Mouse (Mus musculus) liver, embryonic 11.5 days (tissue): ENCODE measurements at regions not wholly inside any gene's neighbourhood (a gene's known extent, or its start where the extent isn't known, plus 50 kb on each side); places are given as distances from the start of the nearest gene placed in this dataset.
A peak's percentile ranks its signal among the peaks of the same experiment; 100 is the strongest.

Source experiments
- ATAC-seq: fragments of 200-750 bp; cut with Nextera tagmentation; replicated peaks from 2 replicates; pipeline ENCODE4 v1.8.0; 2017; ENCODE audit warnings: moderate number of reproducible peaks, mild to moderate bottlenecking, moderate TSS enrichment, moderate library complexity; ENCODE audit not compliant: low FRiP score
- DNase-seq: peaks from one replicate; pipeline ENCODE4 v3.0.0-alpha.2; 2017; ENCODE audit warnings: low spot score
- H3K27ac ChIP-seq: fragments of 300-500 bp; sonication (generic); 2 replicates; pipeline ENCODE4 v1.5.1; 2014; ENCODE audit warnings: mild to moderate bottlenecking, low read depth, low read length, control low read depth
- H3K27me3 ChIP-seq: fragments of 300-500 bp; sonication (generic); replicated peaks from 2 replicates; pipeline ENCODE4 v1.6.1; 2014; ENCODE audit warnings: low read length, mixed read lengths; ENCODE audit not compliant: control insufficient read depth, insufficient read depth
- H3K36me3 ChIP-seq: fragments of 300-500 bp; sonication (generic); 2 replicates; pipeline ENCODE4 v1.6.1; 2014; ENCODE audit warnings: mild to moderate bottlenecking, low read length, moderate library complexity, mixed read lengths; ENCODE audit not compliant: control insufficient read depth, insufficient read depth
- H3K4me1 ChIP-seq: fragments of 300-500 bp; sonication (generic); replicated peaks from 2 replicates; pipeline ENCODE4 v1.6.1; 2014; ENCODE audit warnings: low read length, mixed read lengths; ENCODE audit not compliant: control insufficient read depth, insufficient read depth
- H3K4me2 ChIP-seq: fragments of 300-500 bp; sonication (generic); 2 replicates; pipeline ENCODE4 v1.6.1; 2014; ENCODE audit warnings: mild to moderate bottlenecking, control low read depth, moderate library complexity
- H3K4me3 ChIP-seq: fragments of 300-500 bp; sonication (generic); 2 replicates; pipeline ENCODE4 v1.5.1; 2014; ENCODE audit warnings: low read depth, low read length, control low read depth
- H3K9ac ChIP-seq: fragments of 300-500 bp; sonication (generic); 2 replicates; pipeline ENCODE4 v1.6.1; 2014; ENCODE audit warnings: low read depth, low read length, control low read depth
- H3K9me3 ChIP-seq: fragments of 300-500 bp; sonication (generic); 2 replicates; pipeline ENCODE4 v1.6.1; 2016; ENCODE audit warnings: low read length, inconsistent platforms, mixed read lengths; ENCODE audit not compliant: control insufficient read depth
- WGBS: fragments of 180-500 bp; shearing (Covaris S2); extraction: QIAGEN DNeasy Blood & Tissue Kit; methylation state at CpG from one replicate; pipeline ENCODE4 v1.1.7; 2014; 5-methylcytosine and 5-hydroxymethylcytosine counted together

DNA sequence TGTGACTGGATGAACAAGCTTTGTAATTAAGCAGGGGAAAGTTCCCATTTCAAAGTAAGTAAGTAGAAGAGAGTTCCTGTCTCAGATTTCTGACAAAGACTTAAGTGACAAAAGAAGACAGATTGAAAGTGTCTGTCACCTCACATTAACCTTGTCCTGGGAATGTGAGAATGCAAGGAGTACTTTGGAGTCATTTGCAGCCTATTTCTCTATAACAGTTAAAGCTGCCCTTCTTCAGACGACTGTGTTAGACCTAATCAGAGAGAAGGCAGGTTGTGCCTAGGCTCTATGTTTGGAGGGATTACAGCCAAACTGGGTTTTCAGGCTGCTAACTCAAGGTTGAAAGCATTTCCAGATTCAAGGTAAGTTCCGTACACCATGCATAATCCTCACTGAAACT, 446.5 kb downstream of the Pdgfc start:
- Histone ChIP-seq H3K27me3 (no peaks in the 10 kb centered on the region), H3K9me3 (no peaks in the 10 kb centered on the region), H3K27ac (no peak overlapping the region), H3K4me3 (no peak overlapping the region), H3K4me2 (no peak overlapping the region), H3K36me3 (no peaks in the 10 kb centered on the region), H3K9ac (no peak overlapping the region), H3K4me1 (no peaks in the 10 kb centered on the region)
- no peak for DNase-seq
- WGBS: 64% methylated on average over 2 of the region's 2 CpGs
- ATAC-seq: no peak

DNA sequence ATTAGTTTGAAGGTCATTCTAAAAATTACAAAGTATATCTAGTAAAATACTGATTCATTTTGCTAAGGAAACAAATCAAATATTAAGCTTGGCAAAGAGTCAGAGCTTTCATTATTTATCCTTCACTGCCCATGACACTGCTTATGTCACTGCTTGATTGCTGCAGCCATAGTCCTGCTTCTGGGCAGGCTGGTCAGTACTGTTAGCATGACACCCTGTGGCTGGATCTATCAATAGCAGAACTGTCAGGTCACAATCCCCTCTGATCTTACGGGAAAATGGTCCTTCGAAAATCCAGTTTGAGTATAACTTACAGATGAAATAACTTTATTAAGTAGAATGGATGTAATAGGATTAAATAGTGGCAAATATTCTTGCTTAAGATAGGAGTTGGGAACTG, 447.1 kb downstream of the Pdgfc start:
- ATAC-seq (no peak), DNase-seq (no peak)
- H3K9me3 ChIP-seq: no peaks in the 10 kb centered on the region
- H3K4me3 ChIP-seq: no peak overlapping the region
- 58% methylated on average over 2 of the region's 2 CpGs for WGBS
- H3K4me2 ChIP-seq: no peak overlapping the region
- no peaks in the 10 kb centered on the region for H3K4me1 ChIP-seq
- H3K27ac ChIP-seq: no peak overlapping the region
- H3K9ac ChIP-seq: no peak overlapping the region
- H3K27me3 ChIP-seq: no peaks in the 10 kb centered on the region
- no peaks in the 10 kb centered on the region for H3K36me3 ChIP-seq

DNA sequence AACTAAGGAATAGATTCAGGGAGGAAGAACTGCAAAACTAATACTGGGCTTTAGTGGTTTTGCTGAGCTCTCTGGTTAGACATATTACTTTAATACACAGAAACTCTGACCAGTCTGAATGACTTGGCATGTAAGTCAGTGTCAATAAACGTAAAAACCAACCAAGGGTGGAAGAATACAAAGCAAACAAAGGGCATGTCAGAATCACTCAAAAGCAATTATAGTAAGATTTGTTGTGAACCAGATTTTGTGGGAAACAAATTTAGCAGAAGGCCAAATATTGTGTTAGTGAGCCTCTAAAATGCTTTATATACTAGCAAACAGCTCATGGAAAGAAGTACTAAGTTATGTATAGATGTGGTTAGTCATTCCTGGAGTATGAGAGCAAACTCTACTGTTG, 427.1 kb upstream of the Ctso start:
- H3K27me3 ChIP-seq: no peaks in the 10 kb centered on the region
- H3K36me3 ChIP-seq: no peaks in the 10 kb centered on the region
- no peak for DNase-seq
- no peak overlapping the region for H3K9ac ChIP-seq
- 80% methylated on average over 1 of the region's 1 CpGs for WGBS
- no peak overlapping the region for H3K27ac ChIP-seq
- no peak overlapping the region for H3K4me3 ChIP-seq
- no peaks in the 10 kb centered on the region for H3K9me3 ChIP-seq
- H3K4me1 ChIP-seq: no peaks in the 10 kb centered on the region
- H3K4me2 ChIP-seq: no peak overlapping the region
- no peak for ATAC-seq

DNA sequence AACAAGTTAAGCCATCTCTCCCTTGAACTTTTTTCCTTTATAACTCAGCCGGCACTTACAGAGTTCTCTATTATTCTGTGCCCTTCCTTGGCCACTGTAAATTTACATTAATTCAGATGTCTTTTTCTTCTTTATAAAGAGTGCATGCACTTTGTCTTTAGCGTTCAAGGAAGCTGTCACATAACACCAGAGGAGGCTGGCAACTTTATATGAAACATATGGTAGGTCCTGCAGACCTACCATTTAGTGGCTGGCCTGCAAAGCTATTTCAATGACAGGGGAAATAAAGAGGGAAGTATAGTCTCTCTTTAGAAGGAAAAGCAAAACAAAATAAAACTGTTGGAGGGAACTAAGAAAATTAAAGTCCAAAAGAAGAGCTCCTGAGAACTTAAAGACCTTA, 423.8 kb upstream of the Ctso start:
- 58% methylated on average over 2 of the region's 2 CpGs for WGBS
- ATAC-seq (no peak), DNase-seq (no peak)
- Histone ChIP-seq H3K27me3 (no peaks in the 10 kb centered on the region), H3K4me3 (no peak overlapping the region), H3K9ac (no peak overlapping the region), H3K27ac (no peak overlapping the region), H3K4me2 (no peak overlapping the region), H3K4me1 (no peaks in the 10 kb centered on the region), H3K9me3 (no peaks in the 10 kb centered on the region), H3K36me3 (no peaks in the 10 kb centered on the region)

DNA sequence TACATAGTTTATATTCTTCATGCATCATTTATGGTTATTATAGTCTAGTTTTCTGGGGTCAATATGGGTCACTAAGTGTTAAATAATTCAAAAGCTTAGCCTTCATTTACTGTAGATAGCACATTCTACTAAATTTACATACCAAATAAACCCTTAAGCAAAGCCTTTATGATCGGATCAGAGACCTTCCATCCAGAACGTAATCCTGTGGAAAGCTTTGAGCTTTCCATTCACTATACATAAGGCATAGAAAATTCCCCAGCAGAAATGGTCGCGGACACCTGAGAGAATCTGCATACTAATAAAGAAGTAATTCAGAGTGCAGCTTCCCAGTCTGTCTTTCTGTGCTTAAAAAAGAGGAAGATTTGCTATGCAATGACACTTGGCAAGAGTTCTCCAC, 410.6 kb upstream of the Ctso start:
- H3K36me3 ChIP-seq: no peaks in the 10 kb centered on the region
- no peaks in the 10 kb centered on the region for H3K9me3 ChIP-seq
- no peaks in the 10 kb centered on the region for H3K27me3 ChIP-seq
- H3K9ac ChIP-seq: no peak overlapping the region
- no peak overlapping the region for H3K27ac ChIP-seq
- 77% methylated on average over 4 of the region's 4 CpGs for WGBS
- H3K4me3 ChIP-seq: no peak overlapping the region
- H3K4me1 ChIP-seq: no peaks in the 10 kb centered on the region
- H3K4me2 ChIP-seq: no peak overlapping the region
- DNase-seq (no peak), ATAC-seq (no peak)

DNA sequence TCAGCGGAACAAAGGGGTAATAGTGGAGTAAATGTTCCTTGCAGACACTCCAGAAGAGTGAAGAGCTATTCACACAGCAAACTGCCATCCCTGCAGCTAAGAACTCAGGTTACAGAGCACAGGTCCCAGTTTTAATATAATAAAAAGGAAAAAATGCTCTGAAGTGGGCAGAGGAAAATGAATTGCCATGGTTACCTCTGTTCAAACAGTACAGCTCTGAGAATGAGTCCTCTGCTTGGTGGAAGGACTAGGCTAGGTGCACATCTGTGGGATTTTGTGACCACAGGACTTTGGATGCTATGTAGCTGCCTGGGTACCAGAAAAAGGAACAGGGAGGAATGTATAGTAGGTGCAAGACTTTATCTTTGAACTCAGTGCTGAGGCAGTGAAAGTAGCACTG, 401.5 kb upstream of the Ctso start:
- Histone ChIP-seq H3K9me3 (no peaks in the 10 kb centered on the region), H3K36me3 (no peaks in the 10 kb centered on the region), H3K4me2 (no peak overlapping the region), H3K4me1 (peaks cover 3% of the 10 kb centered on the region), H3K27ac (no peak overlapping the region), H3K9ac (no peak overlapping the region), H3K27me3 (no peaks in the 10 kb centered on the region), H3K4me3 (no peak overlapping the region)
- DNase-seq (no peak), ATAC-seq (no peak)
- WGBS: 93% methylated on average over 1 of the region's 1 CpGs

DNA sequence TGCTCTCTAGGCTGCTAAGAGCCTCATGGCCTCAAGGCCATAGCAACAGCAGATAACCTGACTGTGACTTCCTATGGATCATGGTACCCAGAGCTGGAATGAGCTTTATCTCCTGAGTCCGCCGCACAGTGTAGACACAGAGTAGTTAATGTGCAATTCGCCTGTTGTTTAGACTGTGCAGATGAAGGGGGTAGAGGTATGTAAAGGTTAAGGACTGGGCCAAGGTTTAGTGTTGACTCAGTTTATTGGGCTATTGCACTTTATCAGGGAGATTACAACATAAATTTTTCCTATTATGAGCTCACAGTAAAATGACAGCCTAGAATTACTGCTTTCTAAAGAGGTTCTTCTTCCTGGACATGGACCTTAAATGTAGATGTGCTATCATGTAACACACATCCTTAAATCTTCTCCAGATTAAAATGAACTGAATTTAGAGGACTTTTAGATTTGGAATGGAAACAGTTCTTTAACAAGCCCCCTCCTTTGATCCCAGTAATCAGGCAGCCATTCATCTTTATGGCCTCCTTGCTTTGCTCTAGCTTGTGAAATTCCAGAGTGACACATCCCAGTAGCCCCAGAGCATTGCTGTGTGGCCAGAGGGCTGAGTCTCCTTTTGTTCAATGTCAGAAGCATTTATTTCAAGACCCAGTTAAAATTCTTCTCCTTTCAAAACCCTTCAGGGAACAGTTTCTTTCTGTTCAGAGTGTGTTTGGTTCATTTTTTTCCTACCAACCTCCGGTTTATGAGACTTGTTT, 396.8 kb upstream of the Ctso start:
- no peak overlapping the region for H3K27ac ChIP-seq
- DNase-seq (no peak), ATAC-seq (0 out of 2 replicates have a peak, but pooled peaks have one; percentile 49)

DNA sequence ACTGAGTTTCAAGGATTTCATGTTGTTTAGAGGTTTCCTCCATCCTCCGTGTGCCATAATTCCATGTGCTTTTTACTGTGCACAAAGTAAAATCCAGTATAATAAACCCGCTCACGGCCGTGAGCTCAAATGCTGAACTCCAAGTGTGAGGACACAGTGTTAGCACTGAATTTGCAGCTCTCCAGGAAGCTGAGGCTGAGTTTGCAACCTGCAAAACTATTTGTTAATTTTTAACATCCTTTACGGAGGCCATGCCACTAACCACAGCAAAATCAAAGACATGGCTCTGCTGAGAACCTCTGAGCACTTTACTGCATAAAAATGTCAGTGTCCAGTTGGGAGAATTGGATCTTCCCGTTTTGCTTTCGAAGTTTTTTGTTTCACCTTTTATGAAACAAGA, 377.6 kb upstream of the Ctso start:
- DNase-seq (no peak), ATAC-seq (no peak)
- Histone ChIP-seq H3K36me3 (no peaks in the 10 kb centered on the region), H3K27ac (no peak overlapping the region), H3K4me1 (no peaks in the 10 kb centered on the region), H3K9me3 (no peaks in the 10 kb centered on the region), H3K4me2 (no peak overlapping the region), H3K4me3 (no peak overlapping the region), H3K27me3 (no peaks in the 10 kb centered on the region), H3K9ac (no peak overlapping the region)
- WGBS: 72% methylated on average over 7 of the region's 7 CpGs

More for the DNA sequence above, 396.8 kb upstream of the Ctso start:
- Histone ChIP-seq H3K9me3 (no peaks in the 10 kb centered on the region), H3K4me1 (peaks cover 3% of the 10 kb centered on the region), H3K4me3 (no peak overlapping the region), H3K36me3 (no peaks in the 10 kb centered on the region), H3K27me3 (no peaks in the 10 kb centered on the region), H3K9ac (no peak overlapping the region), H3K4me2 (no peak overlapping the region)
- WGBS: 58% methylated on average over 4 of the region's 4 CpGs

DNA sequence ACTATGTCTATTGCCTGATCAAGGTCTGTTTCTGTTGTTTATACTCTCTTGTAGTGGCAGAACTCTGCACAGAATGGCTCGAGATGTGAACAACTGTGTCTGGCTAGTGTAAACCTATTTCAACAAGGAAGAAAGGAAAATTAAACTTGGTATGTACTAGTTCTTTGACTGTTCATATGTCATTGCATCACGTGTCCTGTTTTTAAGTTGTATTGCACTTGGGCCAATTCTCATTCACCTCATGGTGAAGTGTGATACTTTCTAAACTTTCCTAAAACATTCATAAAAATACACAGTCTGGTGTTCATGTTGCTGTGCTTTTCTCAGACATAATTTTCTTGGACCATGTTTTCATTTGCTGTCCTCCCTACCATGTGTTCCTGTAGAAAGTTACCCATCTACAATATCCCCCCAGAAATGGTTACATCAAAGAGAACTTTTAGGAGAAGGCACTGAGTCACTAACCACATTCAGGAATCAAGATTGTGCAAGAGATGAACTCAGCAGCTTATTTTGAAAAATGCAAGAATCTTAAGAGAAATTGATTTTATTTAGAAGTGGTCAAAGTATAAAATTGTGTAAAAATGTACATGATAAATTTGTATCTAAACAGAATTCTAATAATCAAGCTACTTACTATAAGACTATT, 369.7 kb upstream of the Ctso start:
- DNase-seq (no peak), ATAC-seq (no peak)
- Histone ChIP-seq H3K36me3 (no peaks in the 10 kb centered on the region), H3K4me1 (no peaks in the 10 kb centered on the region), H3K27ac (no peak overlapping the region), H3K9ac (no peak overlapping the region), H3K27me3 (no peaks in the 10 kb centered on the region), H3K4me3 (no peak overlapping the region), H3K9me3 (no peaks in the 10 kb centered on the region), H3K4me2 (no peak overlapping the region)
- 62% methylated on average over 2 of the region's 2 CpGs for WGBS
